Mouse (Mus musculus) bone marrow macrophage, adult 2 months (primary cell): ENCODE data around the gene Oxsr1. TPM values are rescaled to one million over a fixed set of nuclear protein-coding genes. Genes with fewer than 3 reads are reported as not detected.
"Not testable (repeated sequence)": the region's sequence is repeated elsewhere in the genome, so short reads cannot be mapped to it uniquely, and the experiment has no call there.

Experiments used
- H3K27ac ChIP-seq: 2 replicates; pipeline ENCODE4 v1.5.1; 2012; ENCODE audit warnings: low read depth, low read length; ENCODE audit not compliant: insufficient read depth
- H3K4me1 ChIP-seq: 2 replicates; pipeline ENCODE4 v1.6.1; 2012; ENCODE audit warnings: low read length; ENCODE audit not compliant: control insufficient read depth, insufficient read depth
- H3K4me3 ChIP-seq: 2 replicates; pipeline ENCODE4 v1.5.1; 2012; ENCODE audit warnings: mild to moderate bottlenecking, low read length, moderate library complexity; ENCODE audit not compliant: insufficient read depth
- CTCF ChIP-seq: IDR thresholded peaks from 2 replicates; pipeline ENCODE4 v1.5.1; 2012; ENCODE audit warnings: low read depth, mild to moderate bottlenecking, low read length, moderate library complexity
- POLR2A ChIP-seq: IDR thresholded peaks from 2 replicates; pipeline ENCODE4 v1.6.1; 2012; ENCODE audit warnings: mild to moderate bottlenecking, low read depth, low read length, borderline replicate concordance
- polyA plus RNA-seq: library from polyadenylated mRNA; stranded (reverse); fragments of >200 nt; gene quantifications from 2 replicates; pipeline ENCODE4 v1.2.4, GENCODE M21; 2012; ENCODE audit not compliant: missing spikeins, insufficient read depth, insufficient read length

Gene Oxsr1
- polyA plus RNA-seq, 1 experiment: 29.2 TPM

- TF ChIP-seq POLR2A (no peak), CTCF (no peak)
- Histone ChIP-seq H3K4me3 (no peak overlapping the region), H3K27ac (no peak overlapping the region), H3K4me1 (no peaks in the 10 kb centered on the region)
These were observed 41.1 kb downstream of the Oxsr1 start for GRCm38 (mm10) chr9:119280894-119281682.

GRCm38 (mm10) chr9:119278031-119278430, 44.2 kb downstream of the Oxsr1 start:
- H3K27ac ChIP-seq: no peak overlapping the region
- peaks cover 7% of the 10 kb centered on the region for H3K4me1 ChIP-seq
- no peak overlapping the region for H3K4me3 ChIP-seq
- TF ChIP-seq POLR2A: no peak

- Histone ChIP-seq H3K4me3 (no peak overlapping the region), H3K4me1 (peaks cover 10% of the 10 kb centered on the region), H3K27ac (no peak overlapping the region)
- no peak for TF ChIP-seq CTCF
- no peak for TF ChIP-seq POLR2A
These were observed 45.9 kb downstream of the Oxsr1 start for GRCm38 (mm10) chr9:119276321-119276720.

GRCm38 (mm10) chr9:119274814-119275213, 47.4 kb downstream of the Oxsr1 start:
- not testable (repeated sequence) for H3K4me1 ChIP-seq, H3K4me3 ChIP-seq, H3K27ac ChIP-seq

- Histone ChIP-seq H3K27ac (no peak overlapping the region), H3K4me1 (peaks cover 10% of the 10 kb centered on the region), H3K4me3 (no peak overlapping the region)
- TF ChIP-seq CTCF (no peak), POLR2A (no peak)
These were observed 50.7 kb downstream of the Oxsr1 start for GRCm38 (mm10) chr9:119271496-119271895.

GRCm38 (mm10) chr9:119268588-119269145, 53.6 kb downstream of the Oxsr1 start:
- peaks cover 20% of the 10 kb centered on the region for H3K4me1 ChIP-seq
- TF ChIP-seq POLR2A: no peak
- no peak for TF ChIP-seq CTCF

GRCm38 (mm10) chr9:119268120-119268519, 54.1 kb downstream of the Oxsr1 start:
- no peak for TF ChIP-seq POLR2A
- TF ChIP-seq CTCF: no peak
- Histone ChIP-seq H3K4me3 (no peak overlapping the region), H3K4me1 (peaks cover 20% of the 10 kb centered on the region), H3K27ac (no peak overlapping the region)

More at GRCm38 (mm10) chr9:119268588-119269145, 53.6 kb downstream of the Oxsr1 start:
- no peak overlapping the region for H3K4me3 ChIP-seq
- no peak overlapping the region for H3K27ac ChIP-seq

GRCm38 (mm10) chr9:119266121-119266395, 56.2 kb downstream of the Oxsr1 start:
- H3K4me3 ChIP-seq: not testable (repeated sequence)
- peaks cover 32% of the 10 kb centered on the region for H3K4me1 ChIP-seq
- H3K27ac ChIP-seq: peak overlapping the region; percentile 58

- peaks cover 32% of the 10 kb centered on the region for H3K4me1 ChIP-seq
- H3K4me3 ChIP-seq: not testable (repeated sequence)
- H3K27ac ChIP-seq: peak overlapping the region; percentile 79
These were observed 56.7 kb downstream of the Oxsr1 start for GRCm38 (mm10) chr9:119265373-119266120.

- Histone ChIP-seq H3K27ac (0 out of 2 replicates have a peak overlapping the region, but pooled peaks have one; percentile 7), H3K4me3 (no peak overlapping the region), H3K4me1 (peaks cover 32% of the 10 kb centered on the region)
- TF ChIP-seq POLR2A (no peak), CTCF (no peak)
These were observed 59.2 kb downstream of the Oxsr1 start for GRCm38 (mm10) chr9:119263067-119263466.
